Mouse (Mus musculus) thymus, postnatal 36 days (tissue): ENCODE results near the gene Rad9a.

Experiments
- DNase-seq, 2 experiments: peaks; one replicate each; pipeline ENCODE4 v3.0.0; 2022; ENCODE audit warnings: mixed read lengths in 2 of 2

The Rad9a gene

GRCm38 (mm10) chr19:4162646-4163542 lies 38.6 kb downstream of the Rad9a start, which contains the start of gene Rps6kb2:
Gene Rps6kb2 (minus strand): TSS chr19:4163354.
- DNase-seq, result peak; percentile 91 to 92

GRCm38 (mm10) chr19:4159049-4159448 lies 42.4 kb downstream of the Rad9a start:
- no peak for DNase-seq

- no peak for DNase-seq
Measured at GRCm38 (mm10) chr19:4156771-4157170, 44.7 kb downstream of the Rad9a start.

- peak; percentile 39 to 63 for DNase-seq
Measured at GRCm38 (mm10) chr19:4156073-4156579, 45.3 kb downstream of the Rad9a start.

- DNase-seq, result peak; percentile 43 to 52
Measured at GRCm38 (mm10) chr19:4155223-4156072, 46.0 kb downstream of the Rad9a start.

- DNase-seq, result peak; percentile 83 to 89
Measured at GRCm38 (mm10) chr19:4154437-4155222, 46.8 kb downstream of the Rad9a start.

- no peak for DNase-seq
Measured at GRCm38 (mm10) chr19:4153232-4153654, 48.2 kb downstream of the Rad9a start, which contains the start of gene Ptprcap. Gene Ptprcap (plus strand): TSS chr19:4153604.

- no peak for DNase-seq
Measured at GRCm38 (mm10) chr19:4152445-4153231, 48.8 kb downstream of the Rad9a start.

- DNase-seq, result no peak
Measured at GRCm38 (mm10) chr19:4151898-4152297, 49.6 kb downstream of the Rad9a start.

GRCm38 (mm10) chr19:4151488-4151860 lies 50.0 kb downstream of the Rad9a start:
- no peak for DNase-seq

- peak in 1 of 2 experiments; percentile 22 for DNase-seq
Measured at GRCm38 (mm10) chr19:4150567-4151487, 50.6 kb downstream of the Rad9a start.

- peak in 1 of 2 experiments; percentile 20 for DNase-seq
Measured at GRCm38 (mm10) chr19:4149764-4150461, 51.5 kb downstream of the Rad9a start.

GRCm38 (mm10) chr19:4149283-4149682 lies 52.2 kb downstream of the Rad9a start:
- DNase-seq, result peak in 1 of 2 experiments; percentile 38

- no peak for DNase-seq
Measured at GRCm38 (mm10) chr19:4148819-4149218, 52.6 kb downstream of the Rad9a start.

- DNase-seq, result peak; percentile 95 to 97
Measured at GRCm38 (mm10) chr19:4148491-4148806, 53.0 kb downstream of the Rad9a start, which contains the start of gene Coro1b. Gene Coro1b (plus strand): TSS chr19:4148619.

- DNase-seq, result no peak
Measured at GRCm38 (mm10) chr19:4147782-4148490, 53.5 kb downstream of the Rad9a start.

- DNase-seq, result no peak
Measured at GRCm38 (mm10) chr19:4147022-4147405, 54.4 kb downstream of the Rad9a start.

GRCm38 (mm10) chr19:4146366-4147021 lies 55.0 kb downstream of the Rad9a start:
- no peak for DNase-seq
